Mouse (Mus musculus): ENCODE measurements around the gene Tert. TPM values are rescaled to one million over a fixed set of nuclear protein-coding genes. Genes with fewer than 3 reads are reported as not detected.
A peak's percentile ranks its signal among the peaks of the same experiment; 100 is the strongest.

The Tert gene
- polyA plus RNA-seq, 1 experiment from 2014 or later, result 13.2 TPM

- peaks cover 16% of the 10 kb centered on the region for H3K4me1 ChIP-seq
- H3K4me2 ChIP-seq (replicated peaks), result peak overlapping the region; percentile 93
- peak overlapping the region; percentile 82; the same call in 1 of the 2 replicates for H3K9ac ChIP-seq
- 45% methylated on average over 6 of the region's 6 CpGs for WGBS
- ATAC-seq (ENCODE audit: insufficient number of reproducible peaks, insufficient read depth, low FRiP score, low TSS enrichment), result no peak
- H3K4me3 ChIP-seq, result peak overlapping the region; percentile 70
- no peak overlapping the region for H3K27ac ChIP-seq
- 0 out of 2 replicates have a peak, but pooled peaks cover 6% of the 10 kb centered on the region for H3K36me3 ChIP-seq
- H3K27me3 ChIP-seq, result no peaks in the 10 kb centered on the region
- no peaks in the 10 kb centered on the region for H3K9me3 ChIP-seq
Observed at GRCm38 (mm10) chr13:73626410-73626744, 334 bp upstream of the Tert start.

DNA sequence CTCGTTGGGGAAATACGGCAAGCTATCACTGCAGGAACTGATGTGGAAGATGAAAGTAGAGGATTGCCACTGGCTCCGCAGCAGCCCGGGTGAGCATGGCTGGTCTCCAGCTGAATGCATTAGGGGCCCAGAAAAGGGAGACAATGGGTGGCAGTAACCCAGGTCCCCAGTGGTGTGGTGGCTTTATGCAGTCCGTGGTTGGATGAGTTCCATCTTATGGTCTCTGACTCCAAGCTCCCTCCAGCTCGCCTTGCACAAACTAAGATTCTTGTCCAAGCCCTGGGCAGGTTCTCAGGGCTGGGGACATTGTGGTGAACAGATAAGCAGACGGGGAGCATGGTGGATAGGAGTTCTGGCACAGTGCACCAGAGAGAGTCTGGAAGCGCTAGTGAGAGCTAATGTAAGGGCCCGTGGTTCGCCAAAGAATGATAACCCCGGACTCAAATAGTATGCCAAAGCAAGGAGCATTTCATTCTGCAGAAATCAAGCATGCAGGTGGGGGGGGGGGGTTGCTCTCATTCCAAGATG is 1.9 kb downstream of the Tert start:
- no peak overlapping the region for H3K4me3 ChIP-seq
- 90% methylated on average over 11 of the region's 11 CpGs for WGBS
- H3K4me1 ChIP-seq, result peaks cover 16% of the 10 kb centered on the region
- H3K27ac ChIP-seq, result no peak overlapping the region
- peaks cover 5% of the 10 kb centered on the region; the same call in 1 of the 2 replicates for H3K36me3 ChIP-seq
- no peak overlapping the region for H3K9ac ChIP-seq
- H3K27me3 ChIP-seq, result no peaks in the 10 kb centered on the region
- no peak for ATAC-seq (ENCODE audit: insufficient number of reproducible peaks, insufficient read depth, low FRiP score, low TSS enrichment)
- H3K4me2 ChIP-seq (replicated peaks), result 0 out of 2 replicates have a peak overlapping the region, but pooled peaks have one; percentile 5
- no peaks in the 10 kb centered on the region for H3K9me3 ChIP-seq

GRCm38 (mm10) chr13:73631837-73632236 is 5.1 kb downstream of the Tert start:
- no peak for ATAC-seq (ENCODE audit: insufficient number of reproducible peaks, insufficient read depth, low FRiP score, low TSS enrichment)
- Histone ChIP-seq H3K27ac (no peak overlapping the region), H3K4me1 (peaks cover 16% of the 10 kb centered on the region), H3K36me3 (peaks cover 29% of the 10 kb centered on the region), H3K4me3 (no peak overlapping the region), H3K4me2 (replicated peaks) (no peak overlapping the region), H3K27me3 (no peaks in the 10 kb centered on the region), H3K9me3 (no peaks in the 10 kb centered on the region), H3K9ac (no peak overlapping the region)
- 90% methylated on average over 3 of the region's 3 CpGs for WGBS

- Histone ChIP-seq H3K4me1 (no peaks in the 10 kb centered on the region), H3K4me2 (replicated peaks) (no peak overlapping the region), H3K27ac (no peak overlapping the region), H3K4me3 (no peak overlapping the region), H3K9ac (no peak overlapping the region), H3K36me3 (peaks cover 47% of the 10 kb centered on the region), H3K27me3 (no peaks in the 10 kb centered on the region), H3K9me3 (no peaks in the 10 kb centered on the region)
- ATAC-seq (ENCODE audit: insufficient number of reproducible peaks, insufficient read depth, low FRiP score, low TSS enrichment), result no peak
- WGBS, result 78% methylated on average over 5 of the region's 6 CpGs
Observed at GRCm38 (mm10) chr13:73637826-73638225, 11.1 kb downstream of the Tert start.

- ATAC-seq (ENCODE audit: insufficient number of reproducible peaks, insufficient read depth, low FRiP score, low TSS enrichment), result no peak
- H3K4me2 ChIP-seq (replicated peaks), result no peak overlapping the region
- H3K4me3 ChIP-seq, result no peak overlapping the region
- peaks cover 24% of the 10 kb centered on the region for H3K36me3 ChIP-seq
- no peak overlapping the region for H3K27ac ChIP-seq
- no peaks in the 10 kb centered on the region for H3K27me3 ChIP-seq
- no peak overlapping the region for H3K9ac ChIP-seq
- H3K4me1 ChIP-seq, result no peaks in the 10 kb centered on the region
- H3K9me3 ChIP-seq, result no peaks in the 10 kb centered on the region
- 82% methylated on average over 4 of the region's 4 CpGs for WGBS
Observed at GRCm38 (mm10) chr13:73641296-73641695, 14.6 kb downstream of the Tert start.

DNA sequence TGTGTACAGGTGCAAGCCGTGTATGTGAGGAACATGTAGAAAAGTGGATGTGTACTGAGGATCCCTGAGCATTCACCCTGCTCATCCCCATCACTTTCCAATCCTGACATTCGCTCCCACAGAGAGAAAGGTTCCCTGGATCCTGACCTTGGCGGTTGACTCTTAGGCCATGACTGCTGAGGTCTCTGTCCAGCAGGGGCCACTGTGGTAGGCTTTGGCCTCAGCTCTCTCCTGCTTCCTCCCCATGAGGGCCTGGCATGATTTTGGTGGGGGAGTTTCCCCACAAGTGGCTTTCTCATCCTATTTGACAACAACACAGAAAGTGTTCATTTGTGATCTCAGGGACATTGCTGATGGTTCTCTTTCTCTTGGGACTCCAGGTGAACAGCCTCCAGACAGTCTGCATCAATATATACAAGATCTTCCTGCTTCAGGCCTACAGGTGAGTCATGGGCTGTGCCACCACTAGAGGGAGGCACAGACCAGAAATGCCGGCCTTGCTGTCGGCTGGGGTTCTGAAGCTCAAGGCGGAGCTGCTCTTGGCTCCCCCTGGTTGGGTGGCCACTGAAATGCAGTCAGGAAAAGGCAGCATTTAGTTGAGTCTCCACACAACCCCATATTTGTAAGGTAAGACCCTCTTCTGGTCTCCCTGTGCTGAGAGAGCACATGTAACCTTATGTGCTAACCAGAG is 19.8 kb downstream of the Tert start:
- H3K4me1 ChIP-seq, result no peaks in the 10 kb centered on the region
- H3K27me3 ChIP-seq, result no peaks in the 10 kb centered on the region
- no peak overlapping the region for H3K27ac ChIP-seq
- H3K4me3 ChIP-seq, result no peak overlapping the region
- no peaks in the 10 kb centered on the region for H3K9me3 ChIP-seq
- H3K36me3 ChIP-seq, result peaks cover 33% of the 10 kb centered on the region
- H3K9ac ChIP-seq, result no peak overlapping the region
- 38% methylated on average over 6 of the region's 6 CpGs for WGBS
- ATAC-seq (ENCODE audit: insufficient number of reproducible peaks, insufficient read depth, low FRiP score, low TSS enrichment), result no peak
- H3K4me2 ChIP-seq (replicated peaks), result no peak overlapping the region

DNA sequence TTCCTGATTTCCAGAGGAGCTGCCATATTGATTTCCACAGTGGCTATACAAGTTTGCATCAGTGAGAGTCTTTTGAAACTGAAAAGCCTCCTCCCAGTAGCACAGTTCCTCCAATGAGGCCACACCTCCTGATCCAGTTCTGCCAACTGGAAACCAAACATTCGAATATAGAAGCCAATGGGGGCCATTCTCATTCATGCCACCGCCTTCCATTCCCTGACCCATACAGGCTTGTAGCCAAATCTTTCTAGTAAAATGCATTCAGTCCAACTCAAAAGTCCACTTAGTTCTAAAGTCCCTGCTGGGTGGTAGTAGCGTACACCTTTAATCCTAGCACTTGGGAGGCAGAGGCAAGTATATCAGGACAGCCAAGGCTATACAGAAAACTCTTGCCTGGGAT is 26.6 kb downstream of the Tert start:
- no peak for ATAC-seq (ENCODE audit: insufficient number of reproducible peaks, insufficient read depth, low FRiP score, low TSS enrichment)
- H3K9ac ChIP-seq, result no peak overlapping the region
- H3K9me3 ChIP-seq, result no peaks in the 10 kb centered on the region
- H3K4me3 ChIP-seq, result no peak overlapping the region
- H3K36me3 ChIP-seq, result peaks cover 15% of the 10 kb centered on the region
- H3K27me3 ChIP-seq, result no peaks in the 10 kb centered on the region
- no peak overlapping the region for H3K4me2 ChIP-seq (replicated peaks)
- 78% methylated on average over 3 of the region's 3 CpGs for whole genome bisulfite sequencing
- H3K4me1 ChIP-seq, result no peaks in the 10 kb centered on the region
- H3K27ac ChIP-seq, result no peak overlapping the region

DNA sequence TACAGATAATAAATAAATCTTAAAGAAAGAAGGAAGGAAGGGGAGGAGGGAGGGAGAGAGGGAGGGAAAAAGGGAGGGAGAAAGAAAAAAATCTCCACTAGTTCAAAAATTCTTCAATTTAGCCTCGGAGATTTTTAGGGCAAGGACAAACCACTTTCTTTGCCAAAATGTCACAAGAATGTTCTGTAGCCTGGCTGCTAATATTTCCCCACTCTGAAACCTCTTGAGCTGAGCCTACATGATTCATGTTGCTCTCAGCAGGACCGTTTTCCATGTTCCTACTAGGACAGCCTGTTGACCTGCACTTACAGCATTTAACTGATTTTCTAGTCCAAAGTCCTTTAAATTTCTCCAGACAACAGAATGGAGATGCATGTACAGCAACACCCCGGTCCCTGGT is 28.3 kb downstream of the Tert start:
- Histone ChIP-seq H3K27ac (no peak overlapping the region), H3K9me3 (no peaks in the 10 kb centered on the region), H3K36me3 (peaks cover 4% of the 10 kb centered on the region; the same call in 1 of the 2 replicates), H3K27me3 (no peaks in the 10 kb centered on the region), H3K4me3 (no peak overlapping the region), H3K4me2 (replicated peaks) (no peak overlapping the region), H3K4me1 (no peaks in the 10 kb centered on the region), H3K9ac (no peak overlapping the region)
- ATAC-seq (ENCODE audit: insufficient number of reproducible peaks, insufficient read depth, low FRiP score, low TSS enrichment), result no peak
- WGBS, result 83% methylated on average over 3 of the region's 3 CpGs

DNA sequence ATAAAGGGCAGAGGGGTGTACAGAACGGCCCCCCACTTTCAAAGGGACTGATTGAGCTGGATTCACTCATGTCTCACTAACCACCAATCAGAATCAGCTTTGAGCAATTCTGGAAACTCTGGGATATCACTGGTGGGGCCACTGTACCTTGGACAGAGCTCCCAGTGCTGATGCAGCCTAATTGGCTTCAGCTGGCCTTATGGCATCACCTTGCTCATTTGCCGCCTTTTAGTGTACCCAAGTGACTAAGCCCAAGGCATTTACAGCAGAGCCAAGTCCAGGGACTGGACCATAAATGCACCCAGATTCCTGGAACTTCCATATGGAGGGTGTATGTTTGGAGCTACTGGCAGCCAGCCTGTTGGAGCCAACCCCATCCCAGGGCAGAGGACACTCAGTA is 32.2 kb downstream of the Tert start:
- Histone ChIP-seq H3K4me1 (no peaks in the 10 kb centered on the region), H3K4me2 (replicated peaks) (no peak overlapping the region), H3K27me3 (no peaks in the 10 kb centered on the region), H3K27ac (no peak overlapping the region), H3K4me3 (no peak overlapping the region), H3K36me3 (no peaks in the 10 kb centered on the region), H3K9ac (no peak overlapping the region), H3K9me3 (no peaks in the 10 kb centered on the region)
- ATAC-seq (ENCODE audit: insufficient number of reproducible peaks, insufficient read depth, low FRiP score, low TSS enrichment), result no peak
- 35% methylated on average over 2 of the region's 2 CpGs for WGBS

DNA sequence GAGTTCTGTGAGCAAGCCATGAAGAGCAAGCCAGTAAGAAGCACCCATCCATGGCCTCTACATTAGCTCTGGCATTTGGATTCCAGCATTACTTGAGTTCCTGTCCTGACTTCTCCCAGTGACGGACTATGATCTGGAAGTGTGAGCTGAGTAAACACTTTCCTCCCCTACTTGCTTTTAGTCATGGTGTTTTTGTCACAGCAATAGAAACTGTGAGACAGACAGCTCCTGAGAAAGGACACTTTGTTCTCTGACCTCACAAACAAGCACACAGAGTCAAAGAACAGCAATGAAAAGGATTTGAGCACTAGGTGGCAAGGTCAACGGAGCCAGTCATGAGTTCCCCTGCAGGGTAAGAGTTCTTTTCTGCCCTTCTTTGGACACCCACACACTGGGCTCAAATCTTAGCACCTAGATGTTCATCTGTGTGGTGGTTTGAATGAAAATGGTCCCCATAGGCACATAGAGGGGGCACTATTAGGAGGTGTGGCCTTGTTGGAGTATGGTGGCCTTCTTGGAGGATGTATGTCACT is 33.5 kb downstream of the Tert start:
- Histone ChIP-seq H3K36me3 (no peaks in the 10 kb centered on the region), H3K4me3 (no peak overlapping the region)
- 67% methylated on average over 2 of the region's 2 CpGs for WGBS

GRCm38 (mm10) chr13:73675161-73675560 is 48.5 kb downstream of the Tert start:
- Histone ChIP-seq H3K4me2 (replicated peaks) (no peak overlapping the region), H3K36me3 (no peaks in the 10 kb centered on the region), H3K9ac (no peak overlapping the region), H3K9me3 (no peaks in the 10 kb centered on the region), H3K27ac (no peak overlapping the region), H3K4me1 (no peaks in the 10 kb centered on the region), H3K4me3 (no peak overlapping the region), H3K27me3 (no peaks in the 10 kb centered on the region)
- no peak for ATAC-seq (ENCODE audit: insufficient number of reproducible peaks, insufficient read depth, low FRiP score, low TSS enrichment)
- WGBS, result 93% methylated on average over 7 of the region's 7 CpGs

More for the DNA sequence above, 33.5 kb downstream of the Tert start:
- H3K4me1 ChIP-seq, result no peaks in the 10 kb centered on the region
- ATAC-seq (ENCODE audit: insufficient number of reproducible peaks, insufficient read depth, low FRiP score, low TSS enrichment), result no peak
- no peak overlapping the region for H3K9ac ChIP-seq
- H3K27ac ChIP-seq, result no peak overlapping the region
- H3K4me2 ChIP-seq (replicated peaks), result no peak overlapping the region
- no peaks in the 10 kb centered on the region for H3K9me3 ChIP-seq
- no peaks in the 10 kb centered on the region for H3K27me3 ChIP-seq

DNA sequence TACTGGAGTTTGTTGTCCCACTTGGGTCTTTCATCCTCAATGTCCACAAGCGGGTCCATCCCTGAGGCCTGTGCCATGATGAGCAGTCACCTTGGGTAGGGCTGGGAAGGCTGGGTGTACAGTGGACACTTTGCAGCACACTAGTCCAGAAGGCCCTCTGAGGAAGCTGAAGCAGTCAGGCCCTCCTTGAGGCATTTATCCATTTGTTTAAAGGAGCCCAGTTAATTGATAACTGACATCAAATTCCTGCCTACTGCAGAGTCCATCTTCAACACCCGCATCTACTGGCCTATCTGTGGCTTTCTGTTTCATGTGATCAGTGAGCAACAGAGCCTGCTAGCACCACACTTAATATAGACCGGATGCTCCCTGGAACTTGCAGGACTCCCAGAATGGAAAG is 51.1 kb downstream of the Tert start, which contains the start of gene Slc6a18:
Gene Slc6a18, minus strand, starts transcription at position 171 of the 400 bp plus-strand sequence.
- H3K27ac ChIP-seq, result no peak within 1 kb of the TSS
- no peak within 1 kb of the TSS for H3K4me3 ChIP-seq
- WGBS, result 78% methylated on average over 3 of the region's 3 CpGs
- no peak within 1 kb of the TSS for H3K9ac ChIP-seq
- no peaks in the 10 kb centered on the region for H3K36me3 ChIP-seq
- no peak within 1 kb of the TSS for H3K4me2 ChIP-seq (replicated peaks)
- H3K9me3 ChIP-seq, result no peaks in the 10 kb centered on the region
- ATAC-seq (ENCODE audit: insufficient number of reproducible peaks, insufficient read depth, low FRiP score, low TSS enrichment), result no peak
- H3K27me3 ChIP-seq, result no peaks in the 10 kb centered on the region
- no peaks in the 10 kb centered on the region for H3K4me1 ChIP-seq
